Mouse (Mus musculus) CH12.LX (cell line): ENCODE measurements around the gene Ulk4.

ENCODE experiments used
- CTCF ChIP-seq, 2 experiments: IDR thresholded peaks in 1 of 2; conservative IDR thresholded peaks in 1 of 2; 2 replicates each; pipeline ENCODE4 v1.5.1; 2011 to 2012; ENCODE audit warnings: low read depth in 2 of 2, low read length in 2 of 2, improper control_type of control experiment in 1 of 2, inconsistent platforms in 1 of 2, mild to moderate bottlenecking in 1 of 2, moderate library complexity in 1 of 2
- POLR2A ChIP-seq: IDR thresholded peaks from 2 replicates; pipeline ENCODE4 v1.6.1; 2011; ENCODE audit warnings: low read depth, mild to moderate bottlenecking, improper control_type of control experiment, low read length

DNA sequence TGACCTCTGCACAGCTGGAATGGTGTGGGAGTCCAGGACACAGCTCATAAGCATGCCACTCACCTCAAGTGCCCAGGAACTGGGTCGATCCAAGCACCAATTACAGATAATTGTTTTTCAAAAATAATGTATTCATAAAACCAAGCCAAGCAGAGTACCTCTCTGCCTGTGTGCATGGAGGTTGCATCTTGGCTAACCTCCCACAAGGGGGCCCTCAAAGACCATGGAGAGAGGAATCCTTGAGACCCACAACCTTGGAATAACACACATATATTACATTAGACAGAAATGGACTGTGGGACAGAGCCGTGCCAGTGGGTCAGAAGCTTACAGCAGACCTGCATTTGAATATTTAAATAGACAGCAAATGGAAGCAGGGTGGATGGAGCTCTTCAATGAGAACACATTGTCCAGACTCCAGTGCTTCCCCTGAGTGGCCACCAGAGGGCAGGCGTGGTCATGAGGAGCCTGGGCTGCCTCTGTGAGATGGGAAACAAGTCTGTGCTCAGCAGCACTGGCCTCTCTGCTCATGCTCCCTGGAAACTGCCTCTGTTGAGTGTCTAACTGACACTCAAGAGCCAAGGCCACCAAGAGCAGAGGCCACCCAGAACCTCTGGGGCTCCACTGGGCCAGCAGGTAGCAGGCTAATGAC, 61.5 kb downstream of the Ulk4 start:
- peak; percentile 78 to 85 for TF ChIP-seq CTCF (conservative IDR thresholded peaks at IDR 0.05 in 1 of 2, IDR thresholded peaks at IDR 0.05 in 1 of 2; ENCODE audit: low read depth in 2 of 2, low read length in 2 of 2)
- TF ChIP-seq POLR2A = no peak
